In genomic region chr17:27721125-27721664, GRCm38 (mm10) we compare ENCODE assay signal across 17 mouse cellular contexts. TPM values are rescaled to one million over a fixed set of nuclear protein-coding genes. Genes with fewer than 3 reads are reported as not detected.
DNase-seq lines count a peak whose midpoint lies in the region; ATAC-seq lines count a peak whose summit lies in the region.
"Had no signal": no experiment of that assay in that cellular context is flagged by ENCODE, and none has a peak within 500 bp of the region (broad histone marks: within the 10 kb centered on the region; RNA-seq: fewer than 3 reads in every experiment).

No protein-coding gene starts in this region.

- peak; percentile 77 for DNase-seq in adrenal gland, postnatal 14 days
- DNase-seq in adrenal gland, adult (ENCODE audit: inconsistent age in 2 of 2, low spot score in 1 of 2) = no peak
- DNase-seq in layer of hippocampus, postnatal 10 days (ENCODE audit: low spot score in 2 of 2) = peak; percentile 61 to 78
- DNase-seq in layer of hippocampus, adult 9-11 months = no peak
- DNase-seq in cerebellum, adult 11-12 months = peak; percentile 91
- peak; percentile 47 for DNase-seq in gastrocnemius, postnatal 25 days
- no peak for DNase-seq in frontal cortex, postnatal 25 days (ENCODE audit: low spot score in 2 of 2)
- DNase-seq: right cerebral cortex, adult 18-20 months had no signal

- 72% methylated on average over 9 of the region's 9 CpGs for WGBS in intestine, embryonic 15.5 days

- no peaks in the 10 kb centered on the region for H3K27me3 ChIP-seq in intestine, embryonic 15.5 days (replicated peaks)

- no peak overlapping the region for H3K27ac ChIP-seq in intestine, embryonic 15.5 days
- H3K27ac ChIP-seq: embryonic facial prominence, embryonic 10.5 days; heart, embryonic 13.5 days; limb, embryonic 10.5 days had no signal

- no peak overlapping the region for H3K9ac ChIP-seq in intestine, embryonic 15.5 days
- H3K9ac ChIP-seq: heart, embryonic 13.5 days had no signal

- H3K36me3 ChIP-seq in intestine, embryonic 15.5 days = no peaks in the 10 kb centered on the region
- H3K36me3 ChIP-seq: embryonic facial prominence, embryonic 10.5 days; G1E; heart, embryonic 13.5 days; limb, embryonic 10.5 days had no signal

- no peak overlapping the region for H3K4me3 ChIP-seq in intestine, embryonic 15.5 days (replicated peaks)
- H3K4me3 ChIP-seq: embryonic facial prominence, embryonic 10.5 days; heart, embryonic 13.5 days; limb, embryonic 10.5 days; myocyte had no signal

- ATAC-seq in intestine, embryonic 15.5 days = no peak
- ATAC-seq: forebrain, embryonic 14.5 days; intestine, embryonic 16.5 days had no signal

- peaks cover 30% of the 10 kb centered on the region for H3K4me1 ChIP-seq in intestine, embryonic 15.5 days (replicated peaks)

- no peak overlapping the region for H3K4me2 ChIP-seq in intestine, embryonic 15.5 days (replicated peaks)
- H3K4me2 ChIP-seq: heart, embryonic 13.5 days had no signal

- H3K9me3 ChIP-seq in intestine, embryonic 15.5 days = no peaks in the 10 kb centered on the region
- H3K9me3 ChIP-seq: embryonic facial prominence, embryonic 10.5 days; G1E; heart, embryonic 13.5 days; limb, embryonic 10.5 days had no signal

RNA-seq across cellular contexts. Expression of gene Spdef, which starts 7.6 kb away (rescaled TPM):
- not detected in 2 replicates for total RNA-seq in adrenal gland, postnatal 14 days (2021)
- 1 to 10 TPM; 1.1 to 1.3 TPM for total RNA-seq in layer of hippocampus, postnatal 10 days (2021)
- under 1 TPM in 1 of 2 experiments, not detected in 1; 0.26 TPM for total RNA-seq in gastrocnemius, postnatal 25 days (2021)
- polyA plus RNA-seq in intestine, embryonic 15.5 days (2015; fragmentation: Nextera tagmentation; extraction: Ambion mirVana) = 14.1 and 17.1 TPM in 2 replicates
- total RNA-seq: G1E; megakaryocyte progenitor cell, adult 5-6 weeks had no signal

Comparison
In these comparisons a context has a peak if more than half of its experiments do, and no peak if none do; other contexts are left out.
1. DNase-seq: peak in adrenal gland, postnatal 14 days (single experiment), layer of hippocampus, postnatal 10 days (2 of 2), cerebellum, adult 11-12 months (single experiment) and gastrocnemius, postnatal 25 days (single experiment); none in adrenal gland, adult (0 of 2), layer of hippocampus, adult 9-11 months (single experiment) and frontal cortex, postnatal 25 days (0 of 2).